ENCODE assay signal across 17 mouse cellular contexts in genomic region chr3:34509160-34509559, GRCm38 (mm10).
A peak's percentile ranks its signal among the peaks of the same experiment; 100 is the strongest.
DNase-seq lines count a peak whose midpoint lies in the region; ATAC-seq lines count a peak whose summit lies in the region.
"Had no signal": no experiment of that assay in that cellular context is flagged by ENCODE, and none has a peak within 500 bp of the region (broad histone marks: within the 10 kb centered on the region; RNA-seq: fewer than 3 reads in every experiment).

No protein-coding gene starts in this region.

- no peak overlapping the region for H3K4me3 ChIP-seq in kidney, embryonic 15.5 days (replicated peaks)
- no peak overlapping the region for H3K4me3 ChIP-seq in midbrain, embryonic 14.5 days (replicated peaks; ENCODE audit: low read depth, low read length)
- H3K4me3 ChIP-seq in midbrain, embryonic 16.5 days (ENCODE audit: low read depth, low read length), result no peak overlapping the region
- H3K4me3 ChIP-seq: embryonic facial prominence, embryonic 12.5 days; hindbrain, embryonic 15.5 days; liver, embryonic 15.5 days had no signal

- ATAC-seq in kidney, embryonic 15.5 days (replicated peaks; ENCODE audit: low FRiP score), result no peak
- no peak for ATAC-seq in midbrain, embryonic 14.5 days (ENCODE audit: low FRiP score, low TSS enrichment)
- no peak for ATAC-seq in midbrain, embryonic 16.5 days

- peaks cover 8% of the 10 kb centered on the region; the same call in 1 of the 2 replicates for H3K27me3 ChIP-seq in kidney, embryonic 15.5 days
- H3K27me3 ChIP-seq in midbrain, embryonic 14.5 days (ENCODE audit: control insufficient read depth, insufficient read depth, low read length), result no peaks in the 10 kb centered on the region
- H3K27me3 ChIP-seq in midbrain, embryonic 16.5 days (ENCODE audit: control insufficient read depth, insufficient read depth, low read depth, low read length), result no peaks in the 10 kb centered on the region
- H3K27me3 ChIP-seq: CH12.LX; embryonic facial prominence, embryonic 12.5 days; liver, embryonic 15.5 days had no signal

- no peak overlapping the region for H3K9ac ChIP-seq in kidney, embryonic 15.5 days
- no peak overlapping the region for H3K9ac ChIP-seq in midbrain, embryonic 14.5 days (replicated peaks; ENCODE audit: low read length)
- H3K9ac ChIP-seq in midbrain, embryonic 16.5 days (ENCODE audit: low read depth, low read length), result no peak overlapping the region
- H3K9ac ChIP-seq: embryonic facial prominence, embryonic 12.5 days; hindbrain, embryonic 15.5 days; liver, embryonic 15.5 days had no signal

- H3K9me3 ChIP-seq in kidney, embryonic 15.5 days (replicated peaks), result peaks cover 8% of the 10 kb centered on the region; the same call in 1 of the 2 replicates
- H3K9me3 ChIP-seq in midbrain, embryonic 14.5 days (ENCODE audit: control insufficient read depth, low read length), result no peaks in the 10 kb centered on the region; the same call in 1 of the 2 replicates
- no peaks in the 10 kb centered on the region for H3K9me3 ChIP-seq in midbrain, embryonic 16.5 days (replicated peaks; ENCODE audit: control insufficient read depth, low read length, poor library complexity, severe bottlenecking)
- H3K9me3 ChIP-seq: embryonic facial prominence, embryonic 12.5 days; hindbrain, embryonic 15.5 days; liver, embryonic 15.5 days had no signal

- no peaks in the 10 kb centered on the region for H3K36me3 ChIP-seq in kidney, embryonic 15.5 days
- no peaks in the 10 kb centered on the region for H3K36me3 ChIP-seq in midbrain, embryonic 14.5 days (ENCODE audit: control insufficient read depth, insufficient read depth, low read length)
- no peaks in the 10 kb centered on the region for H3K36me3 ChIP-seq in midbrain, embryonic 16.5 days (ENCODE audit: control insufficient read depth, insufficient read depth, low read length)
- H3K36me3 ChIP-seq: embryonic facial prominence, embryonic 12.5 days; hindbrain, embryonic 15.5 days; liver, embryonic 15.5 days had no signal

- H3K4me1 ChIP-seq in kidney, embryonic 15.5 days, result no peaks in the 10 kb centered on the region
- peaks cover 6% of the 10 kb centered on the region; the same call in 1 of the 2 replicates for H3K4me1 ChIP-seq in midbrain, embryonic 14.5 days (ENCODE audit: control insufficient read depth, insufficient read depth, low read length)
- peaks cover 5% of the 10 kb centered on the region for H3K4me1 ChIP-seq in midbrain, embryonic 16.5 days (ENCODE audit: control insufficient read depth, insufficient read depth, low read length)
- H3K4me1 ChIP-seq: embryonic facial prominence, embryonic 12.5 days; liver, embryonic 15.5 days had no signal

- peak; percentile 17 for DNase-seq in embryo, embryonic 10 days (ENCODE audit: low spot score)
- no peak for DNase-seq in embryo, embryonic 10.5 days (ENCODE audit: low spot score)
- peak; percentile 3 for DNase-seq in kidney, adult 11 months
- peak; percentile 53 for DNase-seq in midbrain, embryonic 14.5 days
- DNase-seq in yolk sac, embryonic 10.5 days (ENCODE audit: low spot score), result peak; percentile 34
- DNase-seq in cerebellum, adult 18-20 months, result no peak
- DNase-seq: cerebellum, postnatal 14 days; heart, adult 18-20 months; lung, postnatal 10 days; right cerebral cortex, postnatal 14 days; thymus, postnatal 36 days had no signal

- no peak overlapping the region for H3K27ac ChIP-seq in kidney, embryonic 15.5 days
- H3K27ac ChIP-seq in midbrain, embryonic 14.5 days (replicated peaks; ENCODE audit: low read depth, low read length), result no peak overlapping the region
- no peak overlapping the region for H3K27ac ChIP-seq in midbrain, embryonic 16.5 days (ENCODE audit: low read length)
- H3K27ac ChIP-seq: embryonic facial prominence, embryonic 12.5 days; hindbrain, embryonic 15.5 days; liver, embryonic 15.5 days had no signal

- H3K4me2 ChIP-seq in kidney, embryonic 15.5 days, result no peak overlapping the region
- no peak overlapping the region for H3K4me2 ChIP-seq in midbrain, embryonic 14.5 days (ENCODE audit: low read length)
- no peak overlapping the region for H3K4me2 ChIP-seq in midbrain, embryonic 16.5 days (ENCODE audit: low read length)
- H3K4me2 ChIP-seq: embryonic facial prominence, embryonic 12.5 days; hindbrain, embryonic 15.5 days; liver, embryonic 15.5 days had no signal

- 58% methylated on average over 5 of the region's 5 CpGs for WGBS in kidney, embryonic 15.5 days
- 42% methylated on average over 5 of the region's 5 CpGs for WGBS in midbrain, embryonic 14.5 days
- 37% methylated on average over 5 of the region's 5 CpGs for whole genome bisulfite sequencing in midbrain, embryonic 16.5 days

Comparison
In these comparisons a context has a peak if more than half of its experiments do, and no peak if none do; other contexts are left out.
1. DNase-seq: peak in embryo, embryonic 10 days (single experiment), kidney, adult 11 months (single experiment), midbrain, embryonic 14.5 days (single experiment) and yolk sac, embryonic 10.5 days (single experiment); none in embryo, embryonic 10.5 days (single experiment) and cerebellum, adult 18-20 months (0 of 2).